Mouse (Mus musculus) lung, adult 2 months (tissue): ENCODE measurements at regions not wholly inside any gene's neighbourhood (a gene's known extent, or its start where the extent isn't known, plus 50 kb on each side); places are given as distances from the start of the nearest gene placed in this dataset.

Experiments used
- DNase-seq: peaks from one replicate; pipeline ENCODE4 v3.0.0; 2022
- H3K4me1 ChIP-seq: fragments of 200-500 bp; 2 replicates; pipeline ENCODE4 v1.6.1; 2011; ENCODE audit warnings: low read length; ENCODE audit not compliant: control insufficient read depth, insufficient read depth
- H3K4me3 ChIP-seq: fragments of 200-500 bp; replicated peaks from 2 replicates; pipeline ENCODE3; 2011; ENCODE audit warnings: low read depth, mild to moderate bottlenecking, control low read depth, low read length; ENCODE audit errors: extremely low read depth
- CTCF ChIP-seq: fragments of 200-500 bp; IDR thresholded peaks from 2 replicates; pipeline ENCODE4 v1.5.1; 2011; ENCODE audit warnings: mild to moderate bottlenecking, low read length, control low read depth; ENCODE audit not compliant: insufficient read depth
- POLR2A ChIP-seq: fragments of 200-500 bp; IDR thresholded peaks from 2 replicates; pipeline ENCODE4 v1.6.1; 2011; ENCODE audit warnings: low read depth, mild to moderate bottlenecking, control low read depth, low read length, borderline replicate concordance; ENCODE audit errors: extremely low read depth
- WGBS: fragments of 180-500 bp; shearing (Covaris S2); methylation state at CpG from one replicate; pipeline ENCODE4 v1.1.7; 2018; 5-methylcytosine and 5-hydroxymethylcytosine counted together

GRCm38 (mm10) chr1:194345304-194346033 is 272.5 kb upstream of the Plxna2 start:
- TF ChIP-seq CTCF (no peak), POLR2A (no peak)
- no peak for DNase-seq
- WGBS: 23% methylated on average over 3 of the region's 3 CpGs

DNA sequence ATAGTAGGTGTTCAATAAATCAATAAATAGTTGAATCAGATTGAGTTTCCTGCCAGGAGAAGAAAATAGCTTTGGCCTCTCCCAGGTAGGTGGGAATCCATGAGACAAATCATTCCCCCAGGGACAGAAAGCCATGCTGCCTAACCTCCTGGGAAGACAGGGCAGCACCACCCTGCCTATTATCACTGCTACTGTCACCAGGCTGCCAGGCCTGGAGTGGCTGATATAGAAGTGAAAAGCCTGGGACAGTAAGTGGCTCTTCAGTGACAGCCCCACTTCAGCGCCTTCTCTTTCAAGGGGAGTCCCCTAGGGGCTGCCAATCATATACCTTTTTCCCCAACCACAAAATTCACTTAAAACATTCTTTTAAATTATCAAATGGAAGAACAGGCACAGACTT is 275.4 kb upstream of the Plxna2 start:
- no peak for DNase-seq
- TF ChIP-seq CTCF (no peak), POLR2A (no peak)
- H3K4me3 ChIP-seq: no peak overlapping the region
- H3K4me1 ChIP-seq: no peaks in the 10 kb centered on the region
- WGBS: 100% methylated on average over 1 of the region's 1 CpGs

More at GRCm38 (mm10) chr1:194345304-194346033, 272.5 kb upstream of the Plxna2 start:
- no peaks in the 10 kb centered on the region for H3K4me1 ChIP-seq
- H3K4me3 ChIP-seq: no peak overlapping the region

GRCm38 (mm10) chr1:194341758-194342157 is 276.3 kb upstream of the Plxna2 start:
- no peak for DNase-seq
- 51% methylated on average over 3 of the region's 3 CpGs for WGBS
- no peaks in the 10 kb centered on the region for H3K4me1 ChIP-seq
- no peak overlapping the region for H3K4me3 ChIP-seq
- TF ChIP-seq POLR2A (no peak), CTCF (no peak)

DNA sequence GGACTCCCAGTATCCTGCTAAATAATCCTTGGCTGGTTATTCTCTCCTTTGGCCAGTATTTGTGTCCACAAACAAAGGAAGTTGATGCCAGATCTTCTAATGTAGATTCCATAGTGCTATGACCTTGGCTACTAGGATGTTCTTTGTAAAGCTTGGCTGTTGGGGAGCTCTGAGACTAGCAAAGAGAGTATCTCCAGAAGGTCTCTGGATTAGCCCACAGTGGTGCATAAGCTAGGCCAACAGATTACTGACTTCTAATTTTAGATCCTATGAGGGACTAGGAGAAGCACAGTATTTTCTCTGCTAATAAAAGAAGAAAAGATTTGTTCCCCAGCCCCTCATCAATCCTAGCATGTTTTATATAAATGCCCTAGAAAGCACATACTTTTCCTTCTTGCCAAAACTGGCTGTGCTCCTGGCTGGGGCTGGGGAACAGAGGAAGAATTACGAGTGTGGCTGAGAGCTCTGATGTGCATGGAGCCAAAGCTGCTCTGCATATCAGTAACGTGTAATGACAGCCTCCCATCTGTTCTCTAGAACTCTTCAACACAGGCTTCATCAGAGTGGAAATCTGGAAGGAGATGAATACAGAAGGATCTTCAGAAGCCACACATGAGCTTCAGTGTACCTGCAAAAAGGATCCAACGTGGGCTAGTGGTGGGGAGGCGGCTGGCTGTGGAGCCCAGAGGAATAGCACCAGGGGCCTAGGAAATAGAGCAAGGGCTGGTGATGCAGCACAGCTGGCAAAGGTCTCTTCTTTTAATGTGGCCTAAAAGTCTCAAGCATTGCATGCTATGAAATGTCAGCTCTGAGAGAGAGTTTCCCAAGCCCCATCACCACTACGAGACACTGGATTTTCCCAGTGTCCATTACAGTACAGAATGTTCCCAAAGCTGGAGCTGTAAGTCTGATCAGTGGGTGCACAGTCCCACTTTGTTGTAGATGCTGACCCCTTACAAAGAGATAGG is 283.0 kb upstream of the Plxna2 start:
- TF ChIP-seq CTCF: no peak
- TF ChIP-seq POLR2A: no peak
- no peak for DNase-seq
- H3K4me1 ChIP-seq: no peaks in the 10 kb centered on the region
- H3K4me3 ChIP-seq: no peak overlapping the region
- 63% methylated on average over 5 of the region's 5 CpGs for WGBS

GRCm38 (mm10) chr1:194332639-194333038 is 285.4 kb upstream of the Plxna2 start:
- no peak for DNase-seq
- Histone ChIP-seq H3K4me1 (no peaks in the 10 kb centered on the region), H3K4me3 (no peak overlapping the region)
- TF ChIP-seq POLR2A: no peak
- TF ChIP-seq CTCF: no peak

- no peaks in the 10 kb centered on the region for H3K4me1 ChIP-seq
- no peak for TF ChIP-seq CTCF
- no peak for TF ChIP-seq POLR2A
- 95% methylated on average over 1 of the region's 1 CpGs for WGBS
- no peak overlapping the region for H3K4me3 ChIP-seq
- no peak for DNase-seq
These were observed 287.5 kb upstream of the Plxna2 start for GRCm38 (mm10) chr1:194330471-194330870.

GRCm38 (mm10) chr1:194320320-194321036 is 297.5 kb upstream of the Plxna2 start:
- no peaks in the 10 kb centered on the region for H3K4me1 ChIP-seq
- no peak for DNase-seq
- H3K4me3 ChIP-seq: no peak overlapping the region
- TF ChIP-seq POLR2A: no peak
- no peak for TF ChIP-seq CTCF
- WGBS: 69% methylated on average over 3 of the region's 3 CpGs

DNA sequence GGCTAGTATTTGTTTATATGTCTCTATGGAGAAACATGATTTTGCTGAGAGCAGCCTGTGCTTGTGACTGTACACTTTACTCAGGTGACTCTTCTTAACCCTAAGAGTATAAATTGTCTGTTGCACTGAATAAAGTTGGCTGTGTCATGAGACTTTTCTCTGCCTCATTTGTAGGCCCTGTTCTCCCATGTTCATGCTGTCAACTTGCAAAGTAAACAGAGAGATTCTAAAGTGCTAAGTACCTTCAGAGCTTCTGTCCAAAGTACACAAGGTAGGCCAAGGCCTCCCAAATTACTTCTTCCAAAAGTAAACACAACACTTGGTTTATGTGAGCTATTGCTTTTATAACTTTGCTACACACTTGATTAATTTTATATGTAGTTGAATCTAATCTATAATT is 299.7 kb upstream of the Plxna2 start:
- DNase-seq: no peak
- TF ChIP-seq CTCF: no peak
- no peaks in the 10 kb centered on the region for H3K4me1 ChIP-seq
- H3K4me3 ChIP-seq: no peak overlapping the region

GRCm38 (mm10) chr1:194315593-194315992 is 302.4 kb upstream of the Plxna2 start:
- no peak overlapping the region for H3K4me3 ChIP-seq
- no peaks in the 10 kb centered on the region for H3K4me1 ChIP-seq
- no peak for DNase-seq
- WGBS: 77% methylated on average over 2 of the region's 2 CpGs
- TF ChIP-seq CTCF (no peak), POLR2A (no peak)
